Mouse (Mus musculus): Measurements from ENCODE around the gene Usp2.

Gene Usp2

DNA sequence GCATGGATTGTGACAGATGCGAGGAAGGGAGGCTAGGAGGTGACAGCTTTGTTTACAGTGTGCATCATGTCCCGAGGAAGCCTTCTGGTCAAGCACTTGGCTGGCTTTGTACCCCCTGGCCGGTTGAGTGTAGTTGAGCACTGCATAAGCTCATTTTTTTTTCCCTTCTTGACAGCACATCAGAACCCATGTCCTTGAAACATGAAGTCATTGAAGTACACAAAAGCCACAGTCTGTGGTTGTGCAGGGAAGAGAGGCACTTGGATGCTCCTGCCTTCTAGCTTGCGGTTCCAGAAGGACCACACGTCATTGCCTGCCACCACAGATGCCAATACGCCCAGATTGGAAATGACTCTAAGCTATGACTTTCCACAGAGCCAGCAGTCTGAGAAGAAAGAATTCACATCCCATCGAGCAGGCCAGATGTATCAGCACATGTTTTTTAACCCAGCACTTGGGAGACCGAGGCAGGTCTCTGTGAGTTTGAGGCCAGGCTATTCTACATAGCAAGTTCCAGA is 53.2 kb downstream of the Usp2 start:
- peak; percentile 55; the same call in 1 of the 2 replicates for ATAC-seq (ENCODE audit: low TSS enrichment)

DNA sequence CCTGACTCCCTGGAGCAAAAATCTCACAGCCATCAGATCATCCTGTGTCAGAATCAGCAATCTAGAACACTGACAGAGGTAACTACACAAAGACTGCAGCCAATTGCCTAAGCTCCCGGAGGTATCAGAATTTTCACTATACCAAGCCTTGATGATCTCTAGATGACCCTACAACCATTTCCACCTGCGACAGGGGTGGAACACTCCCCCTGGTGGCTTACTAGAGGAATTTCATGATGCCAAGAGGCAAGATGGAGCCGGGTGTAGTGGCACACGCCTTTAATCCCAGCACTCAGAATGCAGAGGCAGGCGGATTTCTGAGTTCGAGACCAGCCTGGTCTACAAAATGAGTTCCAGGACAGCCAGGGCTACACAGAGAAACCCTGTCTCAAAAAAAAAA is 57.5 kb downstream of the Usp2 start:
- ATAC-seq (ENCODE audit: low TSS enrichment): no peak

DNA sequence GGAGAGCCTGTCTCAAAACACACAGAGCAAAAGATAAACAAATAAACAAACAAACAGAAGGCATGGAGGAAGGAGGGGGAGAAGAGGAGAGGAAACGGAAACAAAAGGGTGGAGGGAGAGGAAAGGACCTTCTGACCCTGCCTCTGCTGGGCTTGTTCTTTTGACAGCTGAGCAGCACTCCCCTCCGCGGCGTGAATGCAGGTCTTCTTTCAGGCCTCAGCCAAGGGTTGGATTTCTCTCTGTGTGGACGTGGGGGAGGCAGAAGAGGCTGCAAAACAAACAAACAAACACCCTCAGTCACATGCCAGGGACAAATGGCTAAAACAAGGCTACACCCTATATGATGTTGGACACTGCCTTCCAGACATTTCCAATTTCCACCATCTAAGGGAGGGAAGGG is 58.2 kb downstream of the Usp2 start:
- ATAC-seq (ENCODE audit: low TSS enrichment): no peak

DNA sequence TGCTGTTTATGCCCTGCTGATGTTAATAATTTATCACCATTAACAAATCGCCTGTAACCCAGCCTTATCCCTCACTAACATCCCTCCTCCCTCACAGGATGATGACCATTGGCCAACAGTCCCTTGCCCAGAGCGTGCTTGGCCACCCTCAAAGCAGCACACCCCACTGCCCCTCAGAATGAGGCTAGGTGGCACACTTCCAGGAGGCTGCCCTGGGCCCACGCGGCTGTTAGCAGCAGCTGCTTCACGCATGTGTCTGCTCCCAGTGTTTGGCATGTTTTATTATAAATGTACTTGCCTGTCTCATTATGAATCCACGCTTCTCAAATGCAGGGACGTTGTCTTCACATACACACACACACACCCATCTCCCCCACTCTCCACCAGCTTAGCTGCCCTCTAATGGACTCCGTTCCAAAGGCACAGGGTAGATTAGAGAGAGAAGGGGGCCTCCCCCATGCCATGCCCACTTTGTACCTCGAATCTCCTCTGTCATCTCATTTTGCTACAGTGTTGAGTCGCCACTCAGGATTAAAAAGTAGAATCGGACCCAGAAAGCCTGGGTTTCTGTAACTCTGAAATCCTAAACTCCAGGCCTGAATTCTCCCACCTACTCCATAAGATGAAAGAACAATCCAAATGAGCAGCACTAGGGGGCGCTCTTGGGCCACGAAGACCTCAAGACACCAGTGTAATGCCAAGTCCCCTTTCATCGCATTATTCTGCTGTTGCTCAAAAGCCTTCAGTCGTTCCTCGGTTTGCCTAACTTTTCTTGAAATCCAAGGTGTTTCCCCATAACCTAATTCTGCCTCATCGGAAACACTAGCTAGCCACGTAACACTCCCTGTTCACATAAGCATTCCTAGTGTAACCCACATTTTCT is 59.0 kb downstream of the Usp2 start:
- ATAC-seq (ENCODE audit: low TSS enrichment): peak; percentile 80; the same call in 1 of the 2 replicates

DNA sequence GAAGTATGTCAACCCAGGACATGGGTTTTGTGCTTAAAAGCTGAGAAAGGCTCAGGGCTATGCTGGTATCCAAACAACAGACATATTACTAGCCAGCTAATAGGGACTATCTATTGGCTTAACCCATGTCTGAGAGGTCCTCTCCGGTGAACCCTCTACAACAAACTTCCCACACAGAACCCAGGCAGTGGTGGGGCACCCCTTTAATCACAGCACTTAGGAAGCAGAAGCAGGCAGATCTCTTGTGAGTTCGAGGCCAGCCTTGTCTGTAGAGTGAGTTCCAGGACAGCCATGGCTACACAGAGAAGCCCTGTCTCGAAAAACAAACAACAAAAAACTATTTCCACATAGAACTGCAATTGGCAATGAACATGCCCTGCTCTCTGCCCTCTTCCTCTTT is 59.9 kb downstream of the Usp2 start:
- no peak for ATAC-seq (ENCODE audit: low TSS enrichment)

DNA sequence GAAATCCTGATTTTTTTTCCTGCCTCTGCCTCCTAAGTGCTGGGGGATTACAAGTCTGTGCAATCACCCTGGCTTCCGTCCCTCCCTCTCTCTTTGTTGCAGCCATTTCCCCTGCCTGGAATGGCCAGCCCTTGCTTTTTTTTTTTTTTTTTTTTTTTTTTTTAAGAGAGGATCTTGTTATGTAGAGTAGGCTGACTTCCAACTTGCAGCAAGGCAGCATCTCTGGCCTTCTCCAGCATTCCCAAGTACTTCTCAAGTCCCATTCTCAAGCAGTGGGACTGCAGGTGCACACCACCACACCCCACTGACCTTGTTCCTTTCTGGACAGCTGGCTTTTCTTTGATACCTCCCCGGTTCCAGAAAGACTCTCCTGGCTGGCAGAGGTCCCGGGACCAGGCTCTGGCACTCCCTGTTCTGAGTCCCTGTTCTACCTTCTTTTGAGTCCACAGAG is 60.6 kb downstream of the Usp2 start:
- ATAC-seq (ENCODE audit: low TSS enrichment): no peak

DNA sequence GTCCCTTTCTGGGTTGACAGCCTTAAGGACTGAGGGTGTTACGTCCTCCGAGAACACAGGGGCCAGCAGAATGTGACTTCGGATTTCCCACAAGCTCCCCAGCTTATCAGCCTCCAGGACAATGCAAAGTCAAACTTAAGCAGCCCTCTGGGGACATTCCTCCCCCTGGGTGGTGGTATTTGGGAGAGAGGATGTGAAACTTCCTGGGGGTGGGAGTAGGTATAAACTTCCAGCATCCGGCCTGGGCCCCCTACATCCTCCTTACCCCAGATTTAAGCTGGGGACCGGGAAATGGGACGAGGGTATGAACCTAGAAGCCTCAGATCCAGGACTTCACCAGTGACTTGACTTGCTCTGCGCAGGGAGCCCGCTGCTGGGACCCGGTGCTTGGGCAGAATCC is 62.8 kb downstream of the Usp2 start:
- no peak for ATAC-seq (ENCODE audit: low TSS enrichment)

DNA sequence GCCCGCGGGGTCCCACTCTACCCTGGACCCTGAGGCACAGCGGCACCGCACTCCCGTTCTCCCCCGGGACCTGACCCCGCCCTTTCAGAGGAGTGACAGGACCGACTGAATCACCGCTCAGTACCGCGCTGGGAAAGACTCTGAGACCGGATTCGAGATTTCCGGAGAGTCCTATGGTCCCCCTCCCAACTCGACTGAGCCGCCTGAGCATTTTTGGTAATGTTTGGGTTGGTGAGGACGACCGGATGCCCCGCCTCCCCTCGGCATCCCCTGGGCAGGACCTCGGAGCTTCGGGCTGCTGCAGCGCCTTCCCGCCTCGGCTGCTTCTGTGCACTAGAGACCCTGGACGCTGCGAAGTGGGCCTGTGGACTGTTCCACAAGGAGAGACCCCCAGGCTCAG is 63.2 kb downstream of the Usp2 start:
- ATAC-seq (ENCODE audit: low TSS enrichment): 0 out of 2 replicates have a peak, but pooled peaks have one; percentile 8

DNA sequence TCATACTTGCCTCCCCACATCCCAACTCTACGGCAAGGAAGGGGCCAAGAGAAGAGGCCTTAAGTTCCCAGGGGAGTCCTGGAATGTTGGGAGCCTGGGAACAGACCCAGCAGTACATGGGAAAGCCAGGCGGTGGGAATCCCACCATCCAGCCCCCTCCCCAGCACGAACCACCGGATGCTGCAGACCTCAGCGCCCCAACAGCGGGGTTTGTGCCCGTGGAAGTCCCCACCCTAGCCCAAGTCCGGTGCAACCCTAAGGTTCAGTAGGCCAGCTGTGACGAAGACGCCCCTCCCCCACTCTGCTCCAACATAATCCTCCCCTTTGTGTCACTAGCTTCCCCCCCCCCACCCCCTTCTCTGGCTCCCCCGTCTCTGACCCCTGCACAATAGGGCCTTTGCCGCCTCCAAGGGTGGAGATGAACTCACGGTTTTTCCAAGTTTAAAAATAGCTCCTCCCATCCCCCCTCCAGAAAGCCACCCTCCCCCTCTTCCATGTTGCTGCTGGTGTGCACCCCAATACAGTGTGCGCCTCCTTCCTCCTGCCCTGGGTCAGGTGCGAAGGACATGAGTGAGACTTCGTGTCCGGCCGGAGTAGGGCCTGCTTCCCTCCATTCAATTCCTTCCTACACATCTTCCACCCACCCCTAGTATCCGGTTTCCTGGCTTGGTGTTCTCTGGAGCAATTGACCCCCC is 63.9 kb downstream of the Usp2 start:
- no peak for ATAC-seq (ENCODE audit: low TSS enrichment)

DNA sequence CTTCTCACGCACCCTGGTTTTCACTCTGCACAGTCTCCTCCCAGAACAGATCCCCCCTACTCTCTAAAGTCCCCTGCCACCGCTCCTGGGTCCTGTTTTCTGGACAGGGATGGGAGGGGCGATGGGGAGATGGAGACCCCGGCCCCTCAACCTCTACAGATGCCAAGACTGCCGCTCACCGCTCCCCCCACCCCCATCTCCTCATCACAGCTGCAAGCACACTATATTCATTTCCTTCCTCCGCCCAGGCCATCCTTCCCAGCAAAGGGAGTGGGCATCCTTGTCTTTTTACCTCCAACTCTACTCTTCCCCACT is 64.4 kb downstream of the Usp2 start:
- no peak for ATAC-seq (ENCODE audit: low TSS enrichment)

DNA sequence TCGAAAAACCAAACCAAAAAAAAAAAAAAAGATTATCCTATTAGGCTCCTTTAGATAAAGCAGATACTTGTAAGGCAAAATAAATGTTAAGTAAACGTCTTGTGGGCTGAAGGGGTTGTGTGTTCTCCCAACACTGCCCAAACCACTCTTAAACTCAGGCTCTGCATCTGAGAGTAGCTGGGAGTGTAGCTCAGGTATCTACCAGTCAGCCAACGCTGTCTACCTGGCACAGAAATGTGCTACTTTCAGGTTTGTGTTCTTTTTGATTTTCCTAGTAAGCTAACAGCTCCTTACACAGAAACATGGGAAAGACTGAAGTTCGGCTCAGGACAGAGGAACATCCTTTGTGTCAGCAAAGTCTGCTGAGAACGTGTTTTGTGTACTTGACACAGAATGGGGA is 65.4 kb downstream of the Usp2 start:
- no peak for ATAC-seq (ENCODE audit: low TSS enrichment)

DNA sequence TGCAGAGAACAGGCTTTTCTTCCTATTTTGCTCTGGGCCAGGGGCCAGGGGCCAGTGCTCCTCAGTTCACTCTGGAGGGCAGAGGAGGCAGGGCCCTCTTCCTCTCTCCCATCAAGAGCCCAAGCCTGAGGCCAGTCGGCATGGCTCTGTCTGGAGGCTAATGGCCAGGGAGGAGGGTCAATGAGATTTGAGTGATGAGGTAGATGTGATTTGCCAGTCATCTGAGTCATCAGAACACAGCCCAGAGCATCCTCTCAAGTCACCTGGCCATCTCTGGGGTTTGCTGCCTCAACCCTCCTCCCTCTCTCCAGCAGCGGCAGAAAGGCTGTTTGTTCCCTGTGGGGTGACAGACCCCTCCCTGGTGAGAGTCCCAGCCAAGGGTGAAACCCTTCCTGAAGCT is 66.5 kb downstream of the Usp2 start:
- no peak for ATAC-seq (ENCODE audit: low TSS enrichment)

DNA sequence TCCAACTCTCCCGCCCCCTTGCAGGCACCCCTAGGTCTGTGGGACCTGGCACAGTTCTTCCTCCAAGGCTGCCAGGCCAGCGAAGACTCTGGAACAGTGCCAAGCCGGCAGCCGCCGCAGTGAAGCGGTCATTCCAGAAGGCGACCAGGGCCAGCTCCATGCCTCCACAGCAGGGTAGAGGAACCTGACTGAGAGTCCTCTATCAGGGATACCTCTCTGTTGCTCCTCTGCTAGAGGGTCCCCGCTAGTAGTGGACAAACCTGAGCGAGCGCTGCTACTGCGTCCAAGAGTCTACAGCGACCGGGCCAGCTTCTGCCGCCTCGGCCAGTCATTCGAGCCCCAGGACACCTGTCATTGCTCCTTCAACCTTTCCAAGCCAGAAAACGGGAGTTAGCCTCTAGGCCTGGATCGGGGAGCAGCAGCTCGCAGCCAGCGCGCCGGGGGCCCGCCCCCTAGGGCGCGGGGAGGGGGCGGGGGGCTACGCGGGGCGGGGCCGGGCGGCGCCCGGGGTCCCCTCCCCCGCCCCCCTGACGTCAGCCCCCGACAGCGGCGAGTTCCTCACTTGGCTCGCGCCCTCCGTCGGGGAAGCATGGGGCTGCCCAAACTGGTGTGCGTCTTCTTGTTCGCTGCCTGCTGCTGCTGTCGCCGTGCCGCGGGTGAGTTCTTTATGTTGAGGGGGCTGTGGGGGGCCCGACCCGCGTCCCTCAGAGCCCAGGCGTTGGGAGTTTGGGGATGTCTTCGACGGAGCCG is 67.5 kb downstream of the Usp2 start, which contains the start of gene Mcam:
Gene Mcam, plus strand, starts transcription at position 369 of the 750 bp plus-strand sequence.
- no peak for ATAC-seq (ENCODE audit: low TSS enrichment)

DNA sequence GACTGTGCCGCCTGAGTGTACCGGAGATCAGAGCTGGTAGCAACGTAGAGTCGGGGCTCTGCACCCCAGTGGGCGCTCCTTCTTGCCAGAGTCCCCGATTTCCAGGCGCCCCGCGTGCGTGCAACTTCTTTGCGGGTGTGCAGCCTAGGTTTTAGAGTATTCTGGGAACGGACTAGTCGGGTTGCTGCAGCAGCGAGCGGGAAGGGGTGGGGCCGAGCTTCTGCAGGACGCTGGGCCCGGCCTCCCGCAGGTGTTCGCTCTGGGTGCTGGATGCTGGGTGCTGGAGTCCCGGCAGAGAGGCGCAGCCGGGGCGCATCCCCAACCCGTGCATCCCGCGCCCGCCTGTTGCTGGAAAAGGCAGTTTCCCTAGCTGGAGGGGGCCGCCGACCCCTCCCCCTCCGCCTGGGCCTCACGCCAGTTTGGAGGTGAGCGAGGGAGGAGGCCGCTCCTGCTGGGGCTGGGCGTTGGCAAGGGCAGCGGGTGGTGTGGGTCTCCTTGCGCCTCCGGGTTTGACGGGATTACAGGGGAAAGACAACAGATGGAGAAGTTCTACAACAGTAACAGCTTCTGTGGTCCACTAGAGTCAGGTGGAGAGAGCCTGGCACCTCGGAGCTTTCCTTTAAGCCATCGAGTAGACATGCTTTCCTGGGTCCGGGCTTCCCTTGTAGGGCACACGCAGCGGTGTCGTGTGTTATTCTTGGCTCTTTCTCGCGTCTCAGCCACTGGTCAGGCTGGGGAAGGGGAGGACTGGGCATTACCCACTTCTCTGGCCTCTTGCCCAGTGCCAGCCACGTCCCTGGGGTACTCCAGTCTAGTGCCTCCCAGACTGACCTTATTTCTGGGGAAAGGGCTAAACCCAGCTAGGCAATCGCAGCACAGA is 68.3 kb downstream of the Usp2 start:
- no peak for ATAC-seq (ENCODE audit: low TSS enrichment)

DNA sequence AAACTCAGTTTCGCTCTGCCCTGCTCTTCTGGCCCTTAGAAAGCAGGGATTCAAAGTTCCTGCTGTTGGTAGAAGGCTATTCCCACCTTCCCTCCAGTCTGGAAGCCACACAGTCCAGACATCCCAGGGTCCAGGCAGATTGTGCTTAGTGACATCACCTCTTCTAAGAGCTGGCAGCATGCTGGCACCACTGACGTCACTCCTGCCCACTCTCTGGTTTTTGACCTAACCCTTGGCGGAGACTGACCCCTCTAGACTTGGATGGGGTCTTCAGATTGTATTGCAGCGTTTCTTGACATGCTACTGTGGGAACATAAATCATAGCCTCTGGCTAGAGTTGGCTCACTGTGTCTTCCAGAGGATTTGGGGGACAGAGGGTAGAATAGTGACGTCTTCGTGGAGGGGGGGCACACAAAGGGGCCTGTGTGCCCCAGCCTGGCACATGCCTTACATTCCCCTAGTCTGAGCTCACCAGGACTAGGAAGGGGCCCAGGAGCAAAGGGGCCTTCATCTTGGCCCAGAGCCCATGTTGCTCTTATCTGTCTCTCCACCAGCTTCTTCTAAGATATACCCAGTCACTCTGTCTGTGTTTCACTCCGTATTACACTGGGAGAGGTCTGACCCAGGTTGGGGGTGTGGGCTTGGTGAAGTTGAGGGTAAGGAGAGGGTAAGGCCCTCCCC is 69.0 kb downstream of the Usp2 start:
- no peak for ATAC-seq (ENCODE audit: low TSS enrichment)

DNA sequence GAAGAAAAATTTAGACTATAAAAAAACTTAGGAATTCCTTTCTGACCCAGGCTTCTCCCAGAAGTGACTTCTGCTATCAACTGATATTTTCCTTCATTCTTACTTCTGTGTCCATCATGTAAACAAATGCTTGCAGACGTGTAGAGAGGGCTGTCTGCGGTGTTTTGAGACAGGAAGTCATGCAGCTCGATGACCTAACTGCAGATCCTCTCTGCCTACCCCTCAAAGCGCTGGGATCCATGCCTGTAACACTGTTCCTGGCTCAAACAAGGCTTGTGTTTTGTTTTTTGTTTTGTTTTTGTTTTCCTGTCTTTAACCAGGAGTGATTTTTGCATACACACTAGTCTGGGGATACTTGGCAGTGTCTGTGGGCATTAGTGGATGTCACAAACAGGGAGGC is 71.0 kb downstream of the Usp2 start:
- no peak for ATAC-seq (ENCODE audit: low TSS enrichment)

DNA sequence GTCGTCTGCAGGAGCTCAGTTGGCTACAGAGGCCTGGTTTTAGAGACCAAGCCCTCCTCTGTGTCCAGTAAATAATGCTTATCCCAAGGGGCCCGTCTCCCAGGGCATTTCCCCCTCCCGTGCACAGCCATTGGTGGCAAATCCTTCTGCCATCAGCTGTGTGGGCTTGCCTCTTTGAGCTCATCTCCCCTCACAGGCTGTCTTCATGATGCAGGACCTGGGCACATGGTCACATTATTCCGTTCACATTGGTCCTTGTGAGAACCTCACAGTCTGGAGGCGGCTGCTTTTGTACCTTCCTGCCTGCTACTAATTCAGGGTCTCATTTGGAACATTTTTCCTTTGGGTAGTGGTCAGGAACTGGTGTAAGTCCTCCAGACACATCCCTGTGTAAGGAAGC is 75.1 kb downstream of the Usp2 start:
- ATAC-seq (ENCODE audit: low TSS enrichment): no peak

DNA sequence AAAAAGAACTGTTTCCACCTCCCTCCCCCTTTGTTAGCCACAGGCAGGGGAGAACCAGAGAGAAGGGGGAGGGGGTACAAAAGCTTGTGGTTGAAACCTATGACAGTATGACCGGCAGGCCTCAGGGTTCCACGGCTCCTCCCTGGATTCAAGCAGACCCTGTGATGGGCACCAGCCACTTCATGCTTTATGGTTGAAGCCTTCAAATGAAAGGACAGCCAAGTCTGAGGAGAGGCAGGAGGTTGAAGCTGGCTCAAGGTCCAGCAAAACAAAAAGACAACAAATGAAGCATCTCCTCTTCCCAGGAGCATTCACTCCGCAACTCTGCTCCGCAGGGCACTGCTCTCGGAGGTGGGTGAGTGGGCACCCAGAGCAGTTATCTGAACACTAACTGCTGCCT is 76.6 kb downstream of the Usp2 start:
- ATAC-seq (ENCODE audit: low TSS enrichment): no peak

DNA sequence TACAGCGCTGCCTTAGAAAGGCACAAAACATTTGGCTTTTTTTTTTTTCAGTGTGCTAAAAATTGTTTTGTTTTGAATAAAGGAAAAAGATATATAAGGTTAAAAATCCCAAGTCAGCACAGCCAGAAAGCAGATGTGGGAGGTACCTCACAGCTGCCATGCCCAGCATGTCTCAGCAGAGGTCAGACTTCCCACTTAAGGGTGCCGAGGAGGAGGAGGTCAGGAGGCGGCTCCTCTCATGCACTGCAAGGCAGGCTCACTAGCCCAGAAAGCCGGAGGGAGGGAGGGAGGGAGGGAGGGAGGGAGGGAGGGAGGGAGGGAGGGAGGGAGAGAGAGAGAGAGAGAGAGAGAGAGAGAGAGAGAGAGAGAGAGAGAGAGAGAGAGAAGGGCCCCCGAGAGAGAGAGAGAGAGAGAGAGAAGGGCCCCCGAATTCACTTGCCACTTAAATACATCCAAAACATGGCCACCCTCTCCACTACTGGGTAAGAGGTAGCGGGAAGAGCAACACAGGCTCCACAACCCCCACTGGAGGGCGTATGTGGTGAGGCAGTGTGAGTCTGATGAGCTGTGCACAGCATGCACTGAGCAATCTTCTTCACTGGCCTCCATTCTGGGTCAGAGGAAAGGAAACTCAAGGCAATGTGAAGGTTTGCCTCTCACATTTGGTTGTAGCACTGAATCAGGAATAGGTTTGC is 77.3 kb downstream of the Usp2 start:
- ATAC-seq (ENCODE audit: low TSS enrichment): peak; percentile 68; the same call in 1 of the 2 replicates

DNA sequence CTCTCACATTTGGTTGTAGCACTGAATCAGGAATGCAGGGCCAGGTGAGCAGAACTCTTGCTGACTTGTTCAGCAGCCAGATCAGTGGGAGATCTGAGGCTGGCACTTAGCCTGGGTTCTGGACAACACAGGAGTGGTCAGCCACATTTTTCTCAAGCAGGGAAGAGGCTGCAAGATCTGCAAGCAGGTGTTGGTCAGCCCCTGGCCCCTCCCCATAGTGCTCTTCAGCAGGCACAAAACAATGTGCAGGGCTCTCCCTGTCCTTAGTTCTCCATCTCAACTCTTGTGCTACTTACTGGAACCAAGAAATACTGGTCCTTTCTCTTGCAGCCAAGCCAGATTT is 77.9 kb downstream of the Usp2 start:
- no peak for ATAC-seq (ENCODE audit: low TSS enrichment)
